ENCODE assay signal across 21 mouse cellular contexts in the genomic region with DNA sequence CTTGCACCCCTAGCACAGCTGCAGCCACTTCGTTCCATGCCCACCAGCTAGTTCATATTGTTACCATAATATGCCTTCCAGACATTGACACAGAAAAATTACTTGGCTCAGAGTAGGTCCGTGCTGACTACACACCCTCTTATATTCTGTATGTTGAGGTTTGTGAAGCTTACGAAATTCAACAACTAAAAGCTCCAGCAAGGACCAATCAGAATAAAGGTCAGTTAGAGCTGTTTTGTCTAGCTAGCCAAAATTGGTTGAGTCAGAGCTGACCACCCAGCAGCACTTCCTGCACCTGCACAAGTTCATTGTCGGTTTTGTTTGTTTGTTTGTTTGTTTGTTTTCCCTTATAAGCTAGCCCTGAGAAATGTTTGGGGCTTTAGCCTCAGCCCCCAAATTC. TPM values are rescaled to one million over a fixed set of nuclear protein-coding genes. Genes with fewer than 3 reads are reported as not detected.
DNase-seq lines count a peak whose midpoint lies in the region; ATAC-seq lines count a peak whose summit lies in the region.
"Had no signal": no experiment of that assay in that cellular context is flagged by ENCODE, and none has a peak within 500 bp of the region (broad histone marks: within the 10 kb centered on the region; RNA-seq: fewer than 3 reads in every experiment).

No protein-coding gene starts in this region.

- 73% methylated on average over 4 of the region's 4 CpGs for WGBS in liver, embryonic 11.5 days
- 67% methylated on average over 4 of the region's 4 CpGs for WGBS in liver, embryonic 12.5 days (ENCODE audit: insufficient replicate concordance)
- 83% methylated on average over 4 of the region's 4 CpGs for WGBS in hindbrain, embryonic 14.5 days

- H3K4me1 ChIP-seq in liver, embryonic 11.5 days (replicated peaks; ENCODE audit: control insufficient read depth, insufficient read depth, low read length) = no peaks in the 10 kb centered on the region
- H3K4me1 ChIP-seq in liver, embryonic 12.5 days = no peaks in the 10 kb centered on the region
- H3K4me1 ChIP-seq in hindbrain, embryonic 14.5 days (replicated peaks; ENCODE audit: control insufficient read depth, insufficient read depth, low read length) = no peaks in the 10 kb centered on the region
- H3K4me1 ChIP-seq: embryonic facial prominence, embryonic 10.5 days; heart, embryonic 12.5 days; hindbrain, embryonic 12.5 days had no signal

- no peak overlapping the region for H3K4me2 ChIP-seq in liver, embryonic 11.5 days
- H3K4me2 ChIP-seq in liver, embryonic 12.5 days = no peak overlapping the region
- no peak overlapping the region for H3K4me2 ChIP-seq in hindbrain, embryonic 14.5 days (replicated peaks)
- H3K4me2 ChIP-seq: forebrain, embryonic 13.5 days; heart, embryonic 12.5 days; hindbrain, embryonic 12.5 days had no signal

- H3K9ac ChIP-seq in liver, embryonic 11.5 days (ENCODE audit: low read depth, low read length) = no peak overlapping the region
- H3K9ac ChIP-seq in liver, embryonic 12.5 days = no peak overlapping the region
- H3K9ac ChIP-seq in hindbrain, embryonic 14.5 days = no peak overlapping the region
- H3K9ac ChIP-seq: forebrain, embryonic 13.5 days; forebrain, postnatal 0 days; heart, embryonic 12.5 days; hindbrain, embryonic 12.5 days had no signal

- no peaks in the 10 kb centered on the region for H3K9me3 ChIP-seq in liver, embryonic 11.5 days (ENCODE audit: control insufficient read depth, low read length)
- H3K9me3 ChIP-seq in liver, embryonic 12.5 days (replicated peaks) = no peaks in the 10 kb centered on the region
- no peaks in the 10 kb centered on the region for H3K9me3 ChIP-seq in hindbrain, embryonic 14.5 days (ENCODE audit: control insufficient read depth, low read length)
- H3K9me3 ChIP-seq: embryonic facial prominence, embryonic 10.5 days; forebrain, embryonic 13.5 days; heart, embryonic 12.5 days; hindbrain, embryonic 12.5 days had no signal

- peak; percentile 34 for DNase-seq in heart, adult 11 months
- DNase-seq in heart, postnatal 4 days = no peak
- DNase-seq in liver, embryonic 11.5 days (ENCODE audit: low spot score) = no peak
- no peak for DNase-seq in hindbrain, embryonic 14.5 days (ENCODE audit: low spot score)
- no peak for DNase-seq in Muller cell, postnatal 12 days (ENCODE audit: inconsistent ontology term)
- DNase-seq: adrenal gland, postnatal 14 days; cerebellum, adult 11-12 months; cerebellum, adult 9-11 months; cerebellum, postnatal 36 days; forebrain, postnatal 0 days; gastrocnemius, postnatal 36 days; heart, adult 2 months; heart, postnatal 36 days had no signal

- ATAC-seq in liver, embryonic 11.5 days (replicated peaks; ENCODE audit: low FRiP score) = peak; percentile 31; the same call in 1 of the 2 replicates
- no peak for ATAC-seq in liver, embryonic 12.5 days
- peak; percentile 28 for ATAC-seq in activated CD4-positive, CD25-positive, alpha-beta regulatory T cell, adult 4 months
- peak; percentile 31; the same call in 1 of the 2 replicates for ATAC-seq in megakaryocyte progenitor cell, adult 5-6 weeks (replicated peaks; ENCODE audit: poor library complexity)
- no peak for ATAC-seq in hindbrain, embryonic 14.5 days (ENCODE audit: low FRiP score)
- ATAC-seq: forebrain, embryonic 13.5 days; forebrain, postnatal 0 days; intestine, embryonic 16.5 days had no signal

- H3K27me3 ChIP-seq in liver, embryonic 11.5 days (replicated peaks; ENCODE audit: control insufficient read depth, insufficient read depth, low read length) = no peaks in the 10 kb centered on the region
- H3K27me3 ChIP-seq in liver, embryonic 12.5 days (replicated peaks) = no peaks in the 10 kb centered on the region
- no peaks in the 10 kb centered on the region for H3K27me3 ChIP-seq in hindbrain, embryonic 14.5 days (ENCODE audit: control insufficient read depth, insufficient read depth, low read length)
- H3K27me3 ChIP-seq: forebrain, embryonic 13.5 days; heart, embryonic 12.5 days; hindbrain, embryonic 12.5 days had no signal

- no peak overlapping the region for H3K4me3 ChIP-seq in liver, embryonic 11.5 days (ENCODE audit: low read depth, low read length)
- H3K4me3 ChIP-seq in liver, embryonic 12.5 days = no peak overlapping the region
- H3K4me3 ChIP-seq in hindbrain, embryonic 14.5 days (replicated peaks; ENCODE audit: low read length) = no peak overlapping the region
- H3K4me3 ChIP-seq: embryonic facial prominence, embryonic 10.5 days; forebrain, embryonic 13.5 days; heart, adult 2 months; heart, embryonic 12.5 days; hindbrain, embryonic 12.5 days had no signal

- no peak overlapping the region for H3K27ac ChIP-seq in liver, embryonic 11.5 days (ENCODE audit: low read depth, low read length)
- H3K27ac ChIP-seq in liver, embryonic 12.5 days = no peak overlapping the region
- H3K27ac ChIP-seq in hindbrain, embryonic 14.5 days = no peak overlapping the region
- H3K27ac ChIP-seq: embryonic facial prominence, embryonic 10.5 days; forebrain, embryonic 13.5 days; heart, adult 2 months; hindbrain, embryonic 12.5 days had no signal

- no peaks in the 10 kb centered on the region for H3K36me3 ChIP-seq in liver, embryonic 11.5 days (ENCODE audit: control insufficient read depth, insufficient read depth, low read length)
- no peaks in the 10 kb centered on the region for H3K36me3 ChIP-seq in liver, embryonic 12.5 days
- H3K36me3 ChIP-seq in hindbrain, embryonic 14.5 days (replicated peaks; ENCODE audit: control insufficient read depth, insufficient read depth) = no peaks in the 10 kb centered on the region
- H3K36me3 ChIP-seq: embryonic facial prominence, embryonic 10.5 days; heart, embryonic 12.5 days; hindbrain, embryonic 12.5 days had no signal

RNA-seq across cellular contexts. Expression of a gene that starts 44.8 kb away (rescaled TPM):
- 10 to 100 TPM; 12.1 to 12.6 TPM for total RNA-seq in heart, postnatal 4 days (2021)
- polyA plus RNA-seq in liver, embryonic 11.5 days (2014; fragmentation: Nextera tagmentation; extraction: Ambion mirVana) = 9.7 and 10.1 TPM in 2 replicates
- 6.9 and 8.2 TPM in 2 replicates for polyA plus RNA-seq in liver, embryonic 12.5 days (2016; fragmentation: Nextera tagmentation; extraction: Ambion mirVana)
- polyA plus RNA-seq in activated CD4-positive, CD25-positive, alpha-beta regulatory T cell, adult 4 months (2017; shearing (Covaris generic)) = 1 to 10 TPM; 4.6 to 6.3 TPM
- total RNA-seq in megakaryocyte progenitor cell, adult 5-6 weeks (2015) = 10.3 and 13.7 TPM in 2 replicates
- total RNA-seq in megakaryocyte progenitor cell, adult 5-6 weeks (2017) = 13.5 and 13.9 TPM in 2 replicates
- polyA plus RNA-seq in hindbrain, embryonic 14.5 days (2014; fragmentation: Nextera tagmentation; extraction: Ambion mirVana) = 33.8 and 44.8 TPM in 2 replicates

Comparison
In these comparisons a context has a peak if more than half of its experiments do, and no peak if none do; other contexts are left out.
1. ATAC-seq: peak in liver, embryonic 11.5 days (single experiment), activated CD4-positive, CD25-positive, alpha-beta regulatory T cell, adult 4 months (single experiment) and megakaryocyte progenitor cell, adult 5-6 weeks (single experiment); none in liver, embryonic 12.5 days (single experiment) and hindbrain, embryonic 14.5 days (single experiment).